Mouse (Mus musculus): Measurements from ENCODE around the gene Csnk1g2.

Gene Csnk1g2

DNA sequence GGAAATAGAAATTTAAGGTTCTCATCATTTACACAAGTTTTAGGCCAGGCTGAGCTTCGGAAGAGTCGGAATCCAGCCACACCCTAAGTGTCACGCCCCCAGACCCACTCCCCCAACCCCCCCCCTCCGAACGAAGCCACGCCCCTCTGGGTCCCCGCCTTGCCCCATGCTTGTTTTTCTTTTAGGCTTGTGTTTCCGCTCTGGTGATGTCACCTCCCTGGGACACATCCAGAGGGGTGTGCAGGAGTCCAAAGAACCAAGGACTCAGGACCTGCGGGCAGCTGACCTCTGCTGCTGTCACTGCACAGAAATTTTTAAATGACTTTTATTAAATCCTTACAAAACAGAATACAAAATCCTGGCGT is 42.4 kb downstream of the Csnk1g2 start:
- no peak for DNase-seq (ENCODE audit: low read depth, low spot score)

DNA sequence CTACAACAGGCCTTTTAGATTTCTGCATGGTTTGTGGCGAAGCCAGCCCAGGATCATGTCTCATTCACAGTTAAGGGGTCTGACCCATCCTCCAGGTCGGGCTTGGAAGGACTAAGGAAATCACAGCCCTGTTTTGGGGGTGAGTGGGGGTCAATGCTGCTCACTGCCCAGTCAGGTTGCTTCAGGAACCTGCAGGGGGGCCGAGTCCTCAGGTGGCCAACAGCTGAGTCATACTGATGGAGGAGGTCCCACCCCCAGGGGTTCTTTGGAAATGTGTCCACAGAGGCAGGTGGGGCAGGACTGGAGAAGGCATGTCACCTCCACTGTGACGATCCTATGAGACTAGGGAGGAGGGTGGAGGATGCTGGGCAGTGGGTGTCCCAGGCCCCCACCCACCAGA is 42.8 kb downstream of the Csnk1g2 start:
- DNase-seq (ENCODE audit: low read depth, low spot score) = no peak

DNA sequence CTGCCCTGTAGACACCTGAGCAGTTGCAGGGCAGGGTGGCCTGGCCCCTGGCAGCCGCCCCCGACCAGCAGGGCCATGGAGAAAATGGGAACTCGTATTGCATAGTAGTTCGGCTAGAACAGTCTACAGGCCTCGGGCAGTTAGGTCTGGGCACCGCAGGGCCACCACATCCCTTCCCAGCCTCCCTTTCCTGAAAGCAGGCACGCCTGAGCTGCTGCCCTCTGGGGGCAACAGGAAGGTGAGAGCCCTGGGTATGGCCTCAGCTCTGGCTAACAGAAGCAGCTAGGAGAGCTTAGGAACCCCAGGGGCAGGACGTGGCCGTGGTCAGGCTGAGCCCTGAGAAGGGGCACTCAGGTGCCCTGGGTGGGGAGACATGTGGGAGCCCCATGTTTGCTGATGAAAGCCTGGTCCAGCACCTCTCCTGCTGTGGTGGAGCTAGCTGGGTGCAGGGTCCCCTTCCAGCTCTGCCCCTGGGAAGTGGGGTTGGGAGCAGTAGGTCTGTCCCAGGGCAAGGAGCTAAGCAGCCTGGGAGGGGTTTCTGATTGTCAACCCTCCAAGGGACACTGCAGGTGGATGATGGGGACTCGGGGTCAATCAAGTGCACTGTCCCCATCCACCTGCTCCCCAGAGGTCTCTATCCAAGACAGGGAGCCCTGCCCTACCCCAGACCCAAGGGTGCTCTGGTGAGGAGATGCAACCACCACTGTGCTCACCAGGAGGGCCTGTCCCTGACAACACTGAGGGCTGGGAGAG is 43.5 kb downstream of the Csnk1g2 start:
- no peak for DNase-seq (ENCODE audit: low read depth, low spot score)

DNA sequence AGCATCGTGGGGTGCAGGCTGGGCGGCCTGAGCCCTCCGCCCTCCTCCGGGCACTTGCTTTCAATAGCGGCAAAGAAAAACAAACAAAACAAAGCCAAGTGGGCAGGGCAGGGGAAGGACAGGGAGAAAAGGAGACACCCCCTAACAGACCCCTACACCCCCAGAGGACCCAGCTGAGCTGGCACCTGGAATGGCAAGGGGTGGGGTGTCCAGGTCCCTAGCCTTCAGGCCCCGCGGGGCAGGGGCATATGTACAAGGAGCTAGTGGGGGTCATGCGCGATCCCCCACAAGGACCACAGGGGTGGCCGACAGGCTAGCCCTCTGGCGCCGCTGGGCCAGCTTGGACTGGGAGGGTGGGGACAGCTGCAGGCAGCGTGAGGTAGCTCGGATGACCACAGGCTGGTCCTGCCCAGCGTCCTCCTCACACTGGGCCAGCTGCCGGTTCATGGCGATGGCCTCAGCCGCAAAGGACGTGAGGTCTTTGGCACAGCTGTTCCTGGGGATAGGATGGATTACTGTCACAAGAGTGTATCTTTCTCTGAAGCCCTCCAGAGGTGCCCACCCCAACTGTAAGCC is 44.3 kb downstream of the Csnk1g2 start:
- DNase-seq (ENCODE audit: low read depth, low spot score) = no peak

DNA sequence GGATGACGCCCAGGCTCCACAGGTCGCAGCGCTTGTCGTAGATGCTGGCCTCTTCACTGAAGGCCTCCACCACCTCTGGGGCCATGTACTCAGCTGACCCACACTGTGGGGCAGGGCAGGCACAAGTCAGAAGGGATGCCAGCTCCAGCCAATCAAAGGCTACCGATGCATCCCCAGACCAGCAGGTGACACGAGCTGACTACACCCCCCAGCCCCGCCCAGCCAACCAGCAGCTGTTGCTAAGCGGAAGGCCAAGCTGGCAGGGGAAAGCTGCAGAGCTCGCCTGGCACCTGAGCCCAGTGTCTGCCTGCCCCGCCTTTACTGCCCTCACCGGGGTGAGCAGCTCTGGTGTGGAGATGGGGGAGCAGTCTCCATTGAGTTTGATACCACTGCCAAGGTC is 46.0 kb downstream of the Csnk1g2 start:
- DNase-seq (ENCODE audit: low read depth, low spot score) = no peak

DNA sequence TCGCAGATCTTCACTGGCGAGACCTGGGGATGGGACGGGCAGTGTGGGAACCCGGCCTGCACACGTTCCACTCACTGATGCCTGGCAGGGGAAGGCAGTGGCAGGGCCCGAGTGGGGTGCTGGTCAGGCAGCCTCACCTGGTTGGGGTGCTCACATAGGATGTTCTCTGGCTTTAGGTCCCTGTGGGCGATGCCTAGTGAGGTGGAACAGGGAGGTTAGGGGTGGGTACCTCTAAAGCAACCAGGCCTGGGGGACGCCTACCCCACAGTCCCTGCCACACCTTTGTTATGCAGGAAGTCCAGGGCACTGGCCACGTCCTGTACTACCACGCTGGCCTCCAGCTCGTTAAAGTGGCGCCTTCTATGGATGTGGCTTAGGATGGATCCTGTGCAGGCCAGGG is 46.4 kb downstream of the Csnk1g2 start:
- no peak for DNase-seq (ENCODE audit: low read depth, low spot score)

DNA sequence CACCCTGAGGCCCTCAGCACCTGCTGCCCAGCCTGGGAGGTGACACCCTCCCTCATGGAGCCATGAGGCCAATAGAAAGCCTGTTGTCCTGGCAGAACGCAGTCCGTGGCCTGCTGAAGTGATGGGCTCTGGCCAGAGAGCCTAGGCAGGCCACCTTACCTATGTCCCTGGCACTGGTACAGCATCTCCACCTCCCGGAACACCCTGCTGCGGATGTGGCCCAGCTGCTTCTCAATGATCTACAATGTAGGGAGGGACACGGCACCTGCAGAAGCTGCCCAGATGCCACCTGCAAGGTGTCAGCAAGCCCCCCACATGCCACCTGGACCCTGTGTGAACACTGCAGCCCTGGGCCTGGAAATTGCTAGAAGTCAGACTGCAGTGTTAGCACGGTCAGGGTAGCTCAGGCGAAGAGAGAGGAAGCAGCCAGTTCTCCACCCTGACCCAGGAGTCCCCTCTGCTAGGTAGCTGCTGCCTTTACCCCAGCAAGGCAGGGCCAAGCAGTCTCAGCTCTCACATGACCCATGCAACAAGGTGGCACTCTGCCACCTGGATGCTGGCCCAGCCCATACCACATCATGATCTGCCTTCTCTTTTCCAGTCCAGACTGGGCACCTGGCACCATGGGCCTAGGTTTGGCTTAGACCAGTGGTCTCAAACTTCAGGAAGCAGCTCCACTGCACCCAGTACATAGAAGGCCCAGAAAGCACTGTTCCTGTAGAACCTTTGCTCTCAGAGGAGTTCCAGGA is 47.3 kb downstream of the Csnk1g2 start:
- DNase-seq (ENCODE audit: low read depth, low spot score) = no peak

DNA sequence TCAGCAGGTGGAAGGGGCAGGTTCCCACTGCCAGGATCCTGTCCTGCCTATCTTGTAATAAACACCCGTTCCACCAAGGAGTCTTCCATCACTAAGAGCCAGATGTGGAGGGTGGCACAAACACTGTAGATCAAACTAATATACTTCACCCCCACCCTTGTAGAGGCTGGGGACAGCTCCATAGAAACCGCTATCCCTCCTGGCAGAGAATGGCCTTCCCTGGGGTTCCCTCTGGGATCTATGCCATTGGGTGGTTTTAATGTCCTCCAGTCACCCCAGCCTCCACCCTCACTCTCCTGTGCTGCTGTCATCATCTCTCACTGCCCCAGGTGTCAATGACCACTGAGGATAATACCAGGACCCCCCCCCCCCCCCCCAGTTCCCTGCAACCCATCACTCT is 47.9 kb downstream of the Csnk1g2 start:
- no peak for DNase-seq (ENCODE audit: low read depth, low spot score)

DNA sequence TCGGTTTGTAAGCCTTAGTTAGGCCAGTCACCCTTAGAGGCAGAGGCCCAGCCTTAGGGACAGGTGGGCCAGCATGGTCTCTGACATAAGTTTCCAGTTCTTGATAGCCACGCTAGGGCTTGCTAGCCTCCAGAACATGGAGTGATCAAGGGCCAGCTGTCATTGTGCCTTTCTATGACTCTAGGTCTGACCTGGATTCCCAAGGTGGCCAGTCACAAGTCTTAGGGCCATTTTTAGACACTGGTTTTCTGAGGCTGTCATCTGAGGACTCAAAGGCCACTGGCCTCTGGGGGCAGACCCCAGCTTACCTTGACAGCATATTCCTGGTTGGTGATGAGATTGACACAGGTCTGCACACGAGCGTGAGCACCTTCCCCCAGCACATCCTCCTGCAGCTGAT is 48.6 kb downstream of the Csnk1g2 start:
- no peak for DNase-seq (ENCODE audit: low read depth, low spot score)

DNA sequence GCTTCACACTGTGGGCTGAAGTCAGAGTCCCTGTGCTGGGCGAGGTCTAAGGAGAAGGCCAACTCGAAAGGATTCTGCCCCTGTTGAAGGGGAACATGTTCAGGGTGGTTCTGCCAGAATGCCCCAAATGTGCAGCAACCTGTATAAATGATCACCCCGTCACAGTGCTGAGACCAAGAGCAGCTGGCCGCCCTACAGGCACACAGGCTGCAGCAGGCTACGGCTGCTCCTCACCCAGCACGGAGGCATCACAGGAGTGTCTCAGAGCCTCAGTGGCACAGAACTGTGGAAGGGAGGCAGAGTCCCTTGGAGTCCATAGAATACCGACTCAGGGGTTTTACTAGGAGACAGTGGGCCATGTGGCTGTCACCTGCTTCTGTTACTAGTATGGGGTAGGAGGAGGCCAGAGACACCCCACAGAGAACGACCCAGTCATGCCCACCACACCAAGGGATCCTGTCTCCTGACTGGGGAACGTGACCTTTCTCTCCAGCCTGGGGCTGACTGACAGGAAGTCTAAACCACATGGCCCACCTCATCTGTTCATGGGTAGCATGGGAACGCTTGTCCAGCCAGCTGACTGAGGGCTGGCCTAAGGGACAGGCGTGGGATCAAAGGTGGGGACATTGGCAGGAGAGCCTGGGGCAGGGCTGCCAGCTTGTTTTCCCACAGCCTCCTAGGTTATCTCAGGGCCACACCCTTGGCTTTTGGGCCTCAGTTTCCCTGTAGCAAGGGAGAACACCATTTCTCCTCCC is 49.5 kb downstream of the Csnk1g2 start:
- DNase-seq (ENCODE audit: low read depth, low spot score) = no peak

DNA sequence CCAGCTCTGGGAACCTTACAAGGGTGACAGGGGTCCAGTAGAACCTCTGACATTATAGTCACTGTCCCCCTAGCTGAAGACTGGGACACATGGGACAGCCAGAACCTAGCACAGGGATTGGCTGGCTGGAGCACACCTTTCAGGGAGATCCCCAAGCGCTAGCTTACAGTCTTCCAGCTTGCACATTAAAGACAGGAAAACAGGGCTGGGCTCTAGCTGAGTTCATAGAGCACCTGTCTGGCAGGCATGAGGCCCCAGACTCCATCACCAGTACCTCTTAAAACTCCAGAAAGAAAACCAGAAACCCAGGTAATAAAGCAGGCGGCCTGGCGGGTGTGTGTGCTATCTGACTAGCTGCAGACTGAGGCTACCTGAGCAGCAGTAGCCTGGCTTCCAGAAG is 51.1 kb downstream of the Csnk1g2 start:
- DNase-seq (ENCODE audit: low read depth, low spot score) = no peak

DNA sequence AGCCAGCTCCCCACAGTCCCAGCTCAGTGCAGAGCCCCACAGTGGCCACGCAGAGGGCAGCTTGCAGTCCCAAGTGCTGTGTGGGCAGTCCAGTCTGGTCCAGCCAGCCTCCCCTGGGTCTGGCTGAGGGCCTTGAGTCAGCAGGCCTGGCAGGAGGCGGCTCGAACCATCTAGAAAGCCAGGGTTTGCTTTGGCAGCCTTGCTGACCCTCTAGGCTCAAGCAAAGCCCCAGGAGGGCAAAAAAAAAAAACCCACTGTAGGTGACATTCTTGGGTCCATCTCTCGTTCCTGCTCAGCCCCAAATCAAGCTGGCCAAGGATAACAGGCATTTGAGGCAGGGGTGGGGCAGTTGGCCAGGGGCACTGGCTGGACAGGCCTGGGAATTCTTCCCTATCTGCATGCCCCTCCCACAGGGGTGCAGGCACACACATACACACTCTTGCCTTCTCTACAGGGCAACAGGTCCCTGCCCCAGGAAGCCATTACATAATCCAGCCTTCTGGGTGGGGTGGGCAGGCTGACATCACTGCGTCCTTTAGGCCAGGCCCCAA is 51.6 kb downstream of the Csnk1g2 start:
- no peak for DNase-seq (ENCODE audit: low read depth, low spot score)

DNA sequence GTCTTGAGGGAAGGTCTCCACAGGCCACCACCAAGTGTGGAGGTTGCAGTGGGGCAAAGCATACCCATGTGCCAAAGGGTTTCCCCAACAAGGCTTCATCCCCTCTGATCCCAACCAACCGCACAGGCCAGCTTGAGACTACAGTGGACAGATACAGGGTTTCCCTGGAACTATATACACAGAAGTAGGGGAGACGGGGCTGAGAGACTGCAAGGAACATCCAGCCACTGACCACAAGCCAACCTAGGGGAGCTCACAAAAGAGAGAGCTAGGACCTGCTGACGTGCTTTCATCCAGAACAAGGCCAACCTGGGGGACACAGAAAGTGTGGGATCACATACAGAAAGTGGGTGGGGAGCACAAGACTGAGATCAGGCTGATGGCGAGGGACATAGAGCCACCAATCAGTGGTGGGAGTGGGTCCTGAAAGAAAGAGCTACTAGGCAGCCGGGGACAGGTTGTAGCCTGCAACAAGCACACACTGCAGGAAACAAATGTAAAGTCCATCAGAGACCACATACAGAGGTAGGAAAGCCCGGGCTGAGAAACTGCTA is 52.3 kb downstream of the Csnk1g2 start:
- no peak for DNase-seq (ENCODE audit: low read depth, low spot score)

DNA sequence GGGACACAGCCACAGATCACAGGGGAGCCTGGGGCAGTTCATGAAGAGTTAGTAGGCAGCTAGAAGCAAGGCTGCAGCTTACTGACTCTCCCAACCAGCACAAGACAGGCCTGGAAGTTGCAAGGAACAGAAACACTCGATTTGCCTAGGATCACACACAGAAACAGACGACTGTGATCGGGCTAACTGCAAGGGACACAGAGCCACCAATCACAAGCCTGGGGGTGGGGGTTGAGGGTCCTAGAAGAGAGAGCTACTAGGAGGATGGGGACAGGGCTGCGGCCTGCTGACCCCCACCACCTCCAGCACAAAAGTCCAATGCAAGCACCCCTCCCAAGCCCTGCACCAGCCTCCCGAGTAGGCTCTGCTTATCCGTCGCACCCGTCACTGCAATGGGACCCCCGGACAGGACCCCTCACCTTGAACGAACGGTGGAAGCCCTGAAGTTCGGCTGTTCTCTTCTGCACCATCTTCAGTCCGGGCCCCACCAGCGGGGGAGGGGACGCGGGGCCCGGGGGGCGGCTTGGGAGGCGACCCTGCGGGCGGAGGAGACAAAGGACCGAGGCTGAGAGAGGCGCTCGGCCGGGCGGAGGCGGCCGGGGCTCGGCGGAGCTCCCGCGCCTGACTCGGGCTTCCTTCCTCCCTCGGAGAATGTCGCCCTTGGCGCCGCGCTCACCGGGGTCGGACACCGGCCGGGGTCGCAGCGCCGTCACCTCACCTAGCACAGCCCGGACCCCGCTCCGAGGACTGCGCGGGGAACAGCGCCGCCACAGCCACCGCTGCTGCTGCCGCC is 53.0 kb downstream of the Csnk1g2 start:
- DNase-seq (ENCODE audit: low read depth, low spot score) = no peak

DNA sequence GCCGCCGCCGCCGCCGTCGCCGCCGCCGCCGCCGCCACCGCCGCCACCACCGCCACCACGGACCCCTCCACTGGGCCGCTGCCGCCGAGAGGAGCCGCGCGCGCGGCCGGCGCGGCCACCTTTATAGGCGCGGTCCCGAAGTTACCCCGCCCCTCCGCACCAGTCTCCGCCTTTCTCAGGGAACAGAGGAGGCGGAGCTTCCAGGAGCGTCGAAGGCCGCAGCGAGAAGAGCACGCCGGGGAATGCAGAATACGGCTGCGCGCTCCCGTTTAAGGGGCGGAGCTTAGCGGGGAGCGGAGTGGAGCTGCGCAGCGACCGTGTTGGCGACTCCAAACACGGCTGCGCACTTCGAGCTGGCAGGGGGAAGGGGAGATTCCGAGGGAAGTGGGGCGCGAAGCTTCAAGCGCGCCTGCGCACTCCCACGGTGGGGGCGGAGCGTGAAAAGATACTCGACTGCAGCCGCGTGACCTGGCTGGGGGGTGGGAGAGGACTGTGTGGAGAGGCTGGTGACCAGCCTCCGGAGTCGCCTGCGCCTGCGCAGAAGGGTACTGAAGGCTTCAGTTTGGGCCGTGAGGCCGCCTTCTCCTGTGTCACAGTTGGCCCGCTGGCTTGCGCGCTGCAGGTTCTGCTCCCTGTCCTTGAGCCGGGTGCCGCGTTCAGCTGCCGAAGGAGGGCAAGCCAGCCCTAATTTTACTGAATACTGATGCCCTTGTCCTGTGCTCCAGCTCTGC is 53.7 kb downstream of the Csnk1g2 start:
- peak; percentile 99 for DNase-seq (ENCODE audit: low read depth, low spot score)

DNA sequence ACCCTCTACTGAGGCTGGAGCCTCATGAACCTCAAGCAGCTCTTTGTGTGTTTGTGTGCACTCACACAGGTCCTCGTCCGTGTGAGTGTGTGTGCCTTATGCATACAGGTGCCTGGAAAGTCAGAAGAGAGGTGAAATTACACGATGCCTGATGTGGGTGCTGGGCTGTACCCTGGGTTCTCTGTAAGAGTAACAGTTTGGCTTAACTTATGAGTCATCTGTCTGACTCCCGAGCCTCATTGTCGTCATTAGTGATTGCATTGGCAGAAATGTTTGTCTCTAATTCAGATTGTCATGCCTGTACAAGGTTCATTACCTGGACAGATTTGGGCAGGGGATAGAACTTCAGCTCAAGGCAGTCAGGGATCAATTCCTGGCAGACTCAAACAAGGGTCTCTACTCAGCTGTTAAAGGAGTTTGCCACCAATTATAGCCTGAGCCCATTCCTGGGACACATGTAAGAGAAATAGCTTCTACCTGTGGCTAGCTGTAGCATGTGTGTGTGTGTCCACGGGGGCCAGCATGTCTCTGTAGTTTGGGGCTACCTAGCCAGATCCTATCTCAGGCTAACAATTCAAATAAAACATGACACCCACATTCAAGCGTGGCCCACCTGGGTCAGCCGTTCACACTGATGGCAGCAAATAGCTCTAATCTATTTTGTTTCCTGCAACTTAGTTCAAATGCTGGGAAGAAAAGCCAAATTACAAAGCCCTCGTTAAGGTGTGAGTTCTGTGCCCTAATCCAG is 54.7 kb downstream of the Csnk1g2 start:
- DNase-seq (ENCODE audit: low read depth, low spot score) = no peak

DNA sequence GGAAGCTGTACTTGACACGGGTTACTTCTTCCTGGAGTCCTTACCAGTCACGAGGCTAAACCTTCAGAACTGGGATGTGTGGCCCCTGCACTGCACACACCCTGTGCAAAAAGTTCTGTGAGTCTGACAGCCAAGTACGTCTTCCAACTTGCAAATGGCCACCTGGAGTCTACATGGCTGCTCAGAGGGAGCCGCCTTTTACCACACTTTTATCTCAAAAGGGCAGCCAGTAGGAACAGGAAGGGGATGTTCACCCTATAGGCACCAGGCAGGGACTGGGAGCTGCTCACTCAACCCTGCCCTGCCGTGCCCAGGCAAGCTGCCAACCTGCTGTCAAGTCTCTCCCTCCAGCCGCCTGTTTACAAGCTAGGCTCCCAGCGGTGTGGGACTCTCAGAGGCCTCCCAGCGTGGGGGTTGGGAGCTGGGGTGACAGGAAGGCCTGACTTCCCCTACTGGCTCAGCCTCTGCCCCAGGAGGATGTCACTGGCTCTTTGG is 55.4 kb downstream of the Csnk1g2 start, which contains the start of gene Mknk2:
Gene Mknk2 (minus strand): TSS at position 171 of the 495 bp plus-strand sequence.
- no peak for DNase-seq (ENCODE audit: low read depth, low spot score)

DNA sequence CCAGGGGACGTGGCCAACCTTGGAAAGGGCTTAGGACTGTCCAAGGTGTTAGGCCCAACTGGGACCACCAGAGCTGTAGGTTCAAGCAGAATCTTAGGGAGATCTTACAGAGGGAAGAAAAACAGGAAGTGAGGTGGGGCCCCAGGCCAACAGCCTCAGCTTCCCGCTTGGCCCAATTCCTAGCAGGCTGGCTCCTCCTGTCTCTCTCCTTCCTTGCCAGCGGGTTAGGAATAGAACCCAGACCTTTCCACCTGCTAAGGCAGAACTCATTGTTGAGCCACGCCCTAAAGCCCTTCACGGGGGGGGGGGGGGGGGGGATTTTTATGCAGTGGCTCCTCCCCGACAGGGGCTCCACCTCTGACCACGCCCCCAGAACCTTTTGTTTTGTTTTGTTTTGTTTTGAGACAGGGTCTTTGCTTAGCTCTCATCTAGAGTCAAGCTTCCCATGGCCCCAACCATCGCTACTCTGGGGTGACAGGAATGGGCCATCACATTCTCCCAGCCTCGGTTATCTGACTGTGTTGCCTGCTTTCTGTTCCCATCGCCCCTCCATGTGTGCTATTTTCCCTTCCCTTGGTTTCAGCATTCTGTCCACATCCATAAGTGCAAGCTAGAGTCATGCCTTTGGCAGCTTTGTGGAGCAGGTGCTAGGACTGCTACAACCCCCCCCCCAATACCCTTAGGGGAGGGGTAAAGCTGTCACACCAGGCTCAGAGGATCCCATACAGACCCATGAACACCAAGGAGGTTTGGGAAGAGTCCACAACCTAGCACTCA is 56.2 kb downstream of the Csnk1g2 start:
- DNase-seq (ENCODE audit: low read depth, low spot score) = no peak
